Mouse (Mus musculus) heart, adult 2 months (tissue): ENCODE results near the gene Gas6.

Source experiments
- CTCF ChIP-seq: fragments of 200-600 bp; IDR thresholded peaks from 2 replicates; pipeline ENCODE4 v1.8.1; 2022; ENCODE audit warnings: antibody characterized with exemption, mild to moderate bottlenecking, moderate library complexity
- EP300 ChIP-seq: fragments of 200-500 bp; IDR thresholded peaks from 2 replicates; pipeline ENCODE4 v1.6.1; 2011; ENCODE audit warnings: low read depth, low read length, control low read depth; ENCODE audit not compliant: insufficient read depth
- POLR2A ChIP-seq: fragments of 200-500 bp; IDR thresholded peaks from 2 replicates; pipeline ENCODE4 v1.6.1; 2011; ENCODE audit warnings: mild to moderate bottlenecking, low read depth, low read length, control low read depth; ENCODE audit not compliant: insufficient read depth

- no peak for TF ChIP-seq POLR2A
- TF ChIP-seq CTCF = no peak
- no peak for TF ChIP-seq EP300
These were observed 31.9 kb downstream of the Gas6 start for GRCm38 (mm10) chr8:13462392-13462791.
